Mouse (Mus musculus) heart, adult 8-10 months (tissue): Measurements from ENCODE around the gene Arhgef10l. TPM values are rescaled to one million over a fixed set of nuclear protein-coding genes. Genes with fewer than 3 reads are reported as not detected.
A peak's percentile ranks its signal among the peaks of the same experiment; 100 is the strongest.

Experiments used
- DNase-seq: peaks from one replicate; pipeline ENCODE4 v3.0.0; 2022; ENCODE audit warnings: low spot score
- total RNA-seq, 4 experiments: library from RNA; stranded (reverse); gene quantifications; 2 replicates each; pipeline ENCODE4 v1.2.4; 2022

The Arhgef10l gene
- total RNA-seq, 4 experiments from 2014 or later, result 59.6 to 80.5 (median 71.9) TPM

- DNase-seq, result peak; percentile 62
These were observed 7.9 kb downstream of the Arhgef10l start for GRCm38 (mm10) chr4:140657681-140658575.

- DNase-seq, result no peak
These were observed 9.3 kb downstream of the Arhgef10l start for GRCm38 (mm10) chr4:140656529-140656928.

- DNase-seq, result no peak
These were observed 11.0 kb downstream of the Arhgef10l start for GRCm38 (mm10) chr4:140654798-140655197.

- no peak for DNase-seq
These were observed 11.8 kb downstream of the Arhgef10l start for GRCm38 (mm10) chr4:140653835-140654583.

- DNase-seq, result no peak
These were observed 16.1 kb downstream of the Arhgef10l start for GRCm38 (mm10) chr4:140649731-140650130.

GRCm38 (mm10) chr4:140649207-140649591, 16.6 kb downstream of the Arhgef10l start:
- no peak for DNase-seq

GRCm38 (mm10) chr4:140648443-140649206, 17.2 kb downstream of the Arhgef10l start:
- no peak for DNase-seq

- no peak for DNase-seq
These were observed 17.9 kb downstream of the Arhgef10l start for GRCm38 (mm10) chr4:140647711-140648421.

GRCm38 (mm10) chr4:140645638-140646037, 20.2 kb downstream of the Arhgef10l start:
- no peak for DNase-seq

GRCm38 (mm10) chr4:140644701-140645100, 21.1 kb downstream of the Arhgef10l start:
- DNase-seq, result no peak

- no peak for DNase-seq
These were observed 21.5 kb downstream of the Arhgef10l start for GRCm38 (mm10) chr4:140644276-140644675.

GRCm38 (mm10) chr4:140642378-140642777, 23.4 kb downstream of the Arhgef10l start:
- no peak for DNase-seq

GRCm38 (mm10) chr4:140641414-140641918, 24.3 kb downstream of the Arhgef10l start:
- no peak for DNase-seq

GRCm38 (mm10) chr4:140640668-140641067, 25.1 kb downstream of the Arhgef10l start:
- no peak for DNase-seq

GRCm38 (mm10) chr4:140640242-140640523, 25.6 kb downstream of the Arhgef10l start:
- DNase-seq, result no peak

GRCm38 (mm10) chr4:140639431-140640241, 26.2 kb downstream of the Arhgef10l start:
- no peak for DNase-seq

- DNase-seq, result no peak
These were observed 27.2 kb downstream of the Arhgef10l start for GRCm38 (mm10) chr4:140638591-140638990.

- DNase-seq, result no peak
These were observed 28.5 kb downstream of the Arhgef10l start for GRCm38 (mm10) chr4:140637269-140637668.

- no peak for DNase-seq
These were observed 29.4 kb downstream of the Arhgef10l start for GRCm38 (mm10) chr4:140636312-140636996.
